Mouse (Mus musculus): ENCODE results near the gene Ostm1.

- TF ChIP-seq GATA1 (IDR thresholded peaks at IDR 0.05; ENCODE audit: low read length) (no peak), TAL1 (IDR thresholded peaks at IDR 0.05; ENCODE audit: low read length) (no peak)
Measured at GRCm38 (mm10) chr10:42591993-42592686, 8.5 kb downstream of the Ostm1 start.
